Mouse (Mus musculus): ENCODE results near the gene Mrpl52. TPM values are rescaled to one million over a fixed set of nuclear protein-coding genes. Genes with fewer than 3 reads are reported as not detected.

Mrpl52 gene
- polyA plus RNA-seq, 1 experiment from 2014 or later, result 289 TPM

DNA sequence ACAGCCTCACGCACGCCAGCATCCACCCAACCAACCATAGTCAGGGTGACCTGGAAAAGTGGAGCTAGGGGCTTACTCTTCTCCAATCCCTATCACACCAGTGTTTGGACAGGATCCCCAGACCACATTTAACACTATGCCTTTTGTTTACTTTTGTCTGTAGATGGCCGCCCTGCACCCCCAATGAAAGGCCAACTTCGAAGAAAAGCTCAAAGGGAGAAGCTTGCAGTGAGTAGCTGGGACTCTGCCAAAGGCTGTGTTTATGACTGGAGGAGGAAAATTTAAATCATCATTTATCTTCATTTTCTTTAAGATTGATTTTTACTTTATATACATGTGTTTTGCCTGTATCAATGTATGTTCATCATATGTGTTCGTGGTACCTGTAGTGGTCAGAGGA is 1.7 kb downstream of the Mrpl52 start:
- WGBS, result 88% methylated on average over 5 of the region's 5 CpGs
- no peak overlapping the region for H3K9ac ChIP-seq (ENCODE audit: low read length)
- no peaks in the 10 kb centered on the region for H3K9me3 ChIP-seq (replicated peaks; ENCODE audit: control insufficient read depth, low read length)
- H3K4me1 ChIP-seq (ENCODE audit: control insufficient read depth, insufficient read depth, low read length), result peaks cover 26% of the 10 kb centered on the region
- H3K4me2 ChIP-seq (ENCODE audit: low read length), result no peak overlapping the region
- H3K4me3 ChIP-seq (ENCODE audit: low read depth, low read length), result no peak overlapping the region
- DNase-seq (ENCODE audit: low spot score), result no peak
- no peaks in the 10 kb centered on the region for H3K27me3 ChIP-seq (replicated peaks; ENCODE audit: control insufficient read depth, insufficient read depth, low read length)
- ATAC-seq, result no peak
- H3K36me3 ChIP-seq (ENCODE audit: control insufficient read depth, insufficient read depth, low read length), result peaks cover 15% of the 10 kb centered on the region
- H3K27ac ChIP-seq (ENCODE audit: low read depth, low read length), result no peak overlapping the region

DNA sequence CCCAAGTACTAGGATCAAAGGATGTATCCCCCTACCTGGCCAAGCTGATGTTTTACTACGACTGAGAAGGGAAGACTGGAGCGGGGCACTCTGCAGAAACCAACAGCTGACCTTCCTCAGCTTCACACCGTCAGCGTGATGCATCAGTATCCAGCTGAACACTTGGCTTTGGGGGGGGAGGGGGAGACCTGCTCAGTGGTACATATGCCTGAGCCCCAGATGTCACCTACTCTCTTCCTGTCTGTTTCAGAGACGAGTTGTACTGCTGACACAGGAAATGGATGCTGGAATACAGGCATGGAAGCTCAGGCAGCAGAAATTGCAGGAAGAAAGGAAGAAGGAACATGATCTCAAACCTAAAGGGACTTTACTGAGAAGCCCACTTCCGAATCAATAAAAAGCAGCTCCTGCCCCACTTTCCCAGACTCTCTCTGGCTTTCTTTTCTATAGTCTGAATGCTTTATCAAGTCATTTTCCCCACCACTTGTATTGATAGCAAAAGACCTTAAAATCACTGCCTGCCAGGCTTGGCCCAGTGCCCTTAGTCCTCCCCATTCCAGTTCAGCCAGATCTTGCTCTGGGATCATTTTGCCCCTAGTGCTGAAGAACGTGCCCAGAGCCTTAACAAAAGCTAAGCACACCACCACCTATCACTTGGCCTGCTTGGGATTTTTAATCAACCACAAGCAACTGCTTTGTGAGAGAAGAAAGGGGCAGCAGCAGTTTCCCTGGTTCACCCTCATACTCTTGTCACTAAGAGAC is 2.8 kb downstream of the Mrpl52 start:
- Histone ChIP-seq H3K4me2 (ENCODE audit: low read length) (peak overlapping the region; percentile 69), H3K36me3 (ENCODE audit: control insufficient read depth, insufficient read depth, low read length) (peaks cover 15% of the 10 kb centered on the region), H3K9me3 (replicated peaks; ENCODE audit: control insufficient read depth, low read length) (no peaks in the 10 kb centered on the region), H3K27me3 (replicated peaks; ENCODE audit: control insufficient read depth, insufficient read depth, low read length) (no peaks in the 10 kb centered on the region), H3K27ac (ENCODE audit: low read depth, low read length) (peak overlapping the region; percentile 95), H3K9ac (ENCODE audit: low read length) (no peak overlapping the region), H3K4me1 (ENCODE audit: control insufficient read depth, insufficient read depth, low read length) (peaks cover 31% of the 10 kb centered on the region), H3K4me3 (ENCODE audit: low read depth, low read length) (peak overlapping the region; percentile 68; the same call in 1 of the 2 replicates)
- 59% methylated on average over 7 of the region's 7 CpGs for WGBS
- ATAC-seq (no peak), DNase-seq (ENCODE audit: low spot score) (peak; percentile 49)

- Histone ChIP-seq H3K4me1 (ENCODE audit: control insufficient read depth, insufficient read depth, low read length) (peaks cover 31% of the 10 kb centered on the region), H3K4me2 (ENCODE audit: low read length) (peak overlapping the region; percentile 69), H3K9ac (ENCODE audit: low read length) (peak overlapping the region; percentile 95), H3K27me3 (replicated peaks; ENCODE audit: control insufficient read depth, insufficient read depth, low read length) (no peaks in the 10 kb centered on the region), H3K4me3 (ENCODE audit: low read depth, low read length) (peak overlapping the region; percentile 68), H3K27ac (ENCODE audit: low read depth, low read length) (peak overlapping the region; percentile 95), H3K36me3 (ENCODE audit: control insufficient read depth, insufficient read depth, low read length) (peaks cover 18% of the 10 kb centered on the region), H3K9me3 (replicated peaks; ENCODE audit: control insufficient read depth, low read length) (no peaks in the 10 kb centered on the region)
- 4% methylated on average over 18 of the region's 18 CpGs for WGBS
- ATAC-seq (no peak), DNase-seq (ENCODE audit: low spot score) (peak; percentile 22)
Observed at GRCm38 (mm10) chr14:54430406-54431145, 3.9 kb downstream of the Mrpl52 start.

DNA sequence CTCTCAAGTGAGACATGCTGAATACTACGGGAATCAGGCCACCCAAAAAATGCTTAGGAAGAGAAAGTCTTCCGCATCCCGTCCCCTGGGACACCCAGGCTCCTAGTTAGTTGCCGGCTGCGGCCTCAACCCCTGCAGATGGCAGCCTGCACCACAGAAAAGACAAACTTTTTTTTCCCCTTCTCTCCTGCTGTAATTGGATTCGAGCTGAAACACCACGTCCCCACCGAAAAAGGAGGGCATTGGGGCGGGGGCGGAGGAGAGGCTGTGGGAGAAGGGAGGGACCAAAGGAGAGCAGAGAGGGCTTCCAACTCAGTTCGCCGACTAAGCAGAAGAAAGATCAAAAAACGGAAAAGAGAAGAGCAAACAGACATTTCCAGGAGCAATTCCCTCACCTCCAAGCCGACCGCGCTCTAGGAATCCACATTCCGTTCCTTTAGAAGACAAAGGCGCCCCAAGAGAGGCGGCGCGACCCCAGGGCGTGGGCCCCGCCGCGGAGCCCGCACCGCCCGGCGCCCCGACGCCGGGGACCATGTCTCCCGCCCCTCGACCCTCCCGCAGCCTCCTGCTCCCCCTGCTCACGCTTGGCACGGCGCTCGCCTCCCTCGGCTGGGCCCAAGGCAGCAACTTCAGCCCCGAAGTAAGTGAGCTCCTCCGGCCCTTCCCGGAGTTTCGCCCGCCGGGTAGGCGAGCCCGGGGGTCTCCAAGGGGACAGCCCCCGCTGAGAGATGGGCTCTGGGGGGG is 4.8 kb downstream of the Mrpl52 start, which contains the start of gene Mmp14:
Mmp14 (plus strand) TSS at position 279 of the 744 bp plus-strand sequence.
- Histone ChIP-seq H3K4me1 (ENCODE audit: control insufficient read depth, insufficient read depth, low read length) (peaks cover 25% of the 10 kb centered on the region), H3K36me3 (ENCODE audit: control insufficient read depth, insufficient read depth, low read length) (peaks cover 27% of the 10 kb centered on the region), H3K9ac (ENCODE audit: low read length) (peak within 1 kb of the TSS; percentile 95), H3K27ac (ENCODE audit: low read depth, low read length) (peak within 1 kb of the TSS; percentile 95), H3K9me3 (replicated peaks; ENCODE audit: control insufficient read depth, low read length) (no peaks in the 10 kb centered on the region), H3K27me3 (replicated peaks; ENCODE audit: control insufficient read depth, insufficient read depth, low read length) (no peaks in the 10 kb centered on the region), H3K4me2 (ENCODE audit: low read length) (peak within 1 kb of the TSS; percentile 69), H3K4me3 (ENCODE audit: low read depth, low read length) (peak within 1 kb of the TSS; percentile 68)
- DNase-seq (ENCODE audit: low spot score) (peak; percentile 86), ATAC-seq (peak; percentile 49)
- WGBS, result under 1% methylated on average over 47 of the region's 49 CpGs

- peak; percentile 38 for ATAC-seq
- Histone ChIP-seq H3K9me3 (replicated peaks; ENCODE audit: control insufficient read depth, low read length) (no peaks in the 10 kb centered on the region), H3K27ac (ENCODE audit: low read depth, low read length) (peak overlapping the region; percentile 95), H3K4me1 (ENCODE audit: control insufficient read depth, insufficient read depth, low read length) (peaks cover 25% of the 10 kb centered on the region), H3K4me3 (ENCODE audit: low read depth, low read length) (peak overlapping the region; percentile 68), H3K9ac (ENCODE audit: low read length) (peak overlapping the region; percentile 95), H3K4me2 (ENCODE audit: low read length) (peak overlapping the region; percentile 69), H3K27me3 (replicated peaks; ENCODE audit: control insufficient read depth, insufficient read depth, low read length) (no peaks in the 10 kb centered on the region), H3K36me3 (ENCODE audit: control insufficient read depth, insufficient read depth, low read length) (peaks cover 28% of the 10 kb centered on the region)
- WGBS, result 3% methylated on average over 54 of the region's 54 CpGs
- peak; percentile 51 for DNase-seq (ENCODE audit: low spot score)
Observed at GRCm38 (mm10) chr14:54432078-54432836, 5.5 kb downstream of the Mrpl52 start.

GRCm38 (mm10) chr14:54432837-54433830 is 6.4 kb downstream of the Mrpl52 start:
- H3K27me3 ChIP-seq (replicated peaks; ENCODE audit: control insufficient read depth, insufficient read depth, low read length), result no peaks in the 10 kb centered on the region
- peaks cover 18% of the 10 kb centered on the region for H3K4me1 ChIP-seq (ENCODE audit: control insufficient read depth, insufficient read depth, low read length)
- no peaks in the 10 kb centered on the region for H3K9me3 ChIP-seq (replicated peaks; ENCODE audit: control insufficient read depth, low read length)
- H3K36me3 ChIP-seq (ENCODE audit: control insufficient read depth, insufficient read depth, low read length), result peaks cover 30% of the 10 kb centered on the region
- peak overlapping the region; percentile 95 for H3K27ac ChIP-seq (ENCODE audit: low read depth, low read length)
- peak overlapping the region; percentile 95 for H3K9ac ChIP-seq (ENCODE audit: low read length)
- ATAC-seq (peak; percentile 11; the same call in 1 of the 2 replicates), DNase-seq (ENCODE audit: low spot score) (peak; percentile 57)
- peak overlapping the region; percentile 69 for H3K4me2 ChIP-seq (ENCODE audit: low read length)
- 43% methylated on average over 17 of the region's 17 CpGs for WGBS
- H3K4me3 ChIP-seq (ENCODE audit: low read depth, low read length), result peak overlapping the region; percentile 68

GRCm38 (mm10) chr14:54433941-54434531 is 7.3 kb downstream of the Mrpl52 start:
- Histone ChIP-seq H3K27ac (ENCODE audit: low read depth, low read length) (peak overlapping the region; percentile 95; the same call in 1 of the 2 replicates), H3K27me3 (replicated peaks; ENCODE audit: control insufficient read depth, insufficient read depth, low read length) (no peaks in the 10 kb centered on the region), H3K9ac (ENCODE audit: low read length) (peak overlapping the region; percentile 95; the same call in 1 of the 2 replicates), H3K4me1 (ENCODE audit: control insufficient read depth, insufficient read depth, low read length) (peaks cover 18% of the 10 kb centered on the region), H3K9me3 (replicated peaks; ENCODE audit: control insufficient read depth, low read length) (no peaks in the 10 kb centered on the region), H3K4me2 (ENCODE audit: low read length) (peak overlapping the region; percentile 69), H3K4me3 (ENCODE audit: low read depth, low read length) (peak overlapping the region; percentile 68), H3K36me3 (ENCODE audit: control insufficient read depth, insufficient read depth, low read length) (peaks cover 33% of the 10 kb centered on the region)
- 66% methylated on average over 12 of the region's 12 CpGs for WGBS
- no peak for ATAC-seq
- DNase-seq (ENCODE audit: low spot score), result no peak

Measured in forebrain, embryonic 14.5 days (tissue).